Mouse (Mus musculus): ENCODE measurements at regions not wholly inside any gene's neighbourhood (a gene's known extent, or its start where the extent isn't known, plus 50 kb on each side); places are given as distances from the start of the nearest gene placed in this dataset.

- no peak for DNase-seq (ENCODE audit: low read depth, low spot score)
Measured at GRCm38 (mm10) chr3:149424306-149424705, 434.0 kb upstream of the Adgrl2 start.

GRCm38 (mm10) chr3:149423491-149423890 is 433.1 kb upstream of the Adgrl2 start:
- DNase-seq (ENCODE audit: low read depth, low spot score), result no peak

GRCm38 (mm10) chr3:149415081-149415480 is 424.7 kb upstream of the Adgrl2 start:
- DNase-seq (ENCODE audit: low read depth, low spot score), result no peak

- no peak for DNase-seq (ENCODE audit: low read depth, low spot score)
Measured at GRCm38 (mm10) chr3:149413114-149413513, 422.8 kb upstream of the Adgrl2 start.

GRCm38 (mm10) chr3:149410518-149410917 is 420.2 kb upstream of the Adgrl2 start:
- DNase-seq (ENCODE audit: low read depth, low spot score), result peak; percentile 6

- DNase-seq (ENCODE audit: low read depth, low spot score), result no peak
Measured at GRCm38 (mm10) chr3:149408858-149409257, 418.5 kb upstream of the Adgrl2 start.

- DNase-seq (ENCODE audit: low read depth, low spot score), result no peak
Measured at GRCm38 (mm10) chr3:149405872-149406271, 415.5 kb upstream of the Adgrl2 start.

GRCm38 (mm10) chr3:149404691-149405090 is 414.3 kb upstream of the Adgrl2 start:
- no peak for DNase-seq (ENCODE audit: low read depth, low spot score)

- DNase-seq (ENCODE audit: low read depth, low spot score), result no peak
Measured at GRCm38 (mm10) chr3:149402496-149402895, 412.1 kb upstream of the Adgrl2 start.

- DNase-seq (ENCODE audit: low read depth, low spot score), result no peak
Measured at GRCm38 (mm10) chr3:149395082-149395481, 404.7 kb upstream of the Adgrl2 start.

- DNase-seq (ENCODE audit: low read depth, low spot score), result peak; percentile 47
Measured at GRCm38 (mm10) chr3:149393317-149394172, 403.2 kb upstream of the Adgrl2 start.

GRCm38 (mm10) chr3:149392164-149392563 is 401.8 kb upstream of the Adgrl2 start:
- no peak for DNase-seq (ENCODE audit: low read depth, low spot score)

GRCm38 (mm10) chr3:149387537-149387936 is 397.2 kb upstream of the Adgrl2 start:
- DNase-seq (ENCODE audit: low read depth, low spot score), result no peak

- DNase-seq (ENCODE audit: low read depth, low spot score), result no peak
Measured at GRCm38 (mm10) chr3:149386027-149386426, 395.7 kb upstream of the Adgrl2 start.

- no peak for DNase-seq (ENCODE audit: low read depth, low spot score)
Measured at GRCm38 (mm10) chr3:149385336-149385735, 395.0 kb upstream of the Adgrl2 start.

GRCm38 (mm10) chr3:149381559-149382245 is 391.3 kb upstream of the Adgrl2 start:
- DNase-seq (ENCODE audit: low read depth, low spot score), result no peak

- no peak for DNase-seq (ENCODE audit: low read depth, low spot score)
Measured at GRCm38 (mm10) chr3:149381051-149381450, 390.7 kb upstream of the Adgrl2 start.

- DNase-seq (ENCODE audit: low read depth, low spot score), result no peak
Measured at GRCm38 (mm10) chr3:149379866-149380472, 389.6 kb upstream of the Adgrl2 start.

GRCm38 (mm10) chr3:149379249-149379865 is 389.0 kb upstream of the Adgrl2 start:
- DNase-seq (ENCODE audit: low read depth, low spot score), result no peak

GRCm38 (mm10) chr3:149371439-149371838 is 381.1 kb upstream of the Adgrl2 start:
- DNase-seq (ENCODE audit: low read depth, low spot score), result no peak

GRCm38 (mm10) chr3:149370517-149371227 is 380.3 kb upstream of the Adgrl2 start:
- no peak for DNase-seq (ENCODE audit: low read depth, low spot score)

Data from A20 (cell line).